Mouse (Mus musculus): ENCODE data around the gene Pde4d.

GRCm38 (mm10) chr13:109809646-109810045, 1359.9 kb downstream of the Pde4d start:
- TF ChIP-seq POLR2A (IDR thresholded peaks at IDR 0.05; ENCODE audit: insufficient read depth, low read depth, low read length) (no peak), CTCF (IDR thresholded peaks at IDR 0.05; ENCODE audit: insufficient read depth, low read depth, low read length) (no peak)
